Mouse (Mus musculus): ENCODE data around the gene Dock2.

GRCm38 (mm10) chr11:34447891-34448290 is 335.8 kb downstream of the Dock2 start:
- TF ChIP-seq TAL1 (IDR thresholded peaks at IDR 0.05; ENCODE audit: low read length) (no peak), GATA1 (IDR thresholded peaks at IDR 0.05; ENCODE audit: low read length) (no peak)
